Mouse (Mus musculus): ENCODE data around the gene Ssbp3. TPM values are rescaled to one million over a fixed set of nuclear protein-coding genes. Genes with fewer than 3 reads are reported as not detected.

Gene Ssbp3
- polyA plus RNA-seq, 1 experiment from 2014 or later, result 43.3 TPM

Other genes with a start within 250 kb of the Ssbp3 start
- 52.0 and 54.4 TPM in 2 replicates for gene Ttc4, start 231.8 kb upstream of the Ssbp3 start, polyA plus RNA-seq (2014; fragmentation: Nextera tagmentation; extraction: Ambion mirVana)
- gene Mroh7, start 179.8 kb upstream of the Ssbp3 start, polyA plus RNA-seq (2014; fragmentation: Nextera tagmentation; extraction: Ambion mirVana), result 0.44 and 0.45 TPM in 2 replicates
- 0.13 and 0.32 TPM in 2 replicates for gene Fam151a, start 176.8 kb upstream of the Ssbp3 start, polyA plus RNA-seq (2014; fragmentation: Nextera tagmentation; extraction: Ambion mirVana)
- gene Acot11, start 105.7 kb upstream of the Ssbp3 start, polyA plus RNA-seq (2014; fragmentation: Nextera tagmentation; extraction: Ambion mirVana), result 5.0 and 6.0 TPM in 2 replicates
- gene Mrpl37, start 156.2 kb downstream of the Ssbp3 start, polyA plus RNA-seq (2014; fragmentation: Nextera tagmentation; extraction: Ambion mirVana), result 98.4 and 103 TPM in 2 replicates
- 1.7 and 5.1 TPM in 2 replicates for gene Cyb5rl, start 156.3 kb downstream of the Ssbp3 start, polyA plus RNA-seq (2014; fragmentation: Nextera tagmentation; extraction: Ambion mirVana)
- gene Cdcp2, start 186.2 kb downstream of the Ssbp3 start, polyA plus RNA-seq (2014; fragmentation: Nextera tagmentation; extraction: Ambion mirVana), result not detected in 2 replicates

All from heart, embryonic 14.5 days (tissue).